Comparison of ENCODE assay signal across 14 mouse cellular contexts in the genomic region with DNA sequence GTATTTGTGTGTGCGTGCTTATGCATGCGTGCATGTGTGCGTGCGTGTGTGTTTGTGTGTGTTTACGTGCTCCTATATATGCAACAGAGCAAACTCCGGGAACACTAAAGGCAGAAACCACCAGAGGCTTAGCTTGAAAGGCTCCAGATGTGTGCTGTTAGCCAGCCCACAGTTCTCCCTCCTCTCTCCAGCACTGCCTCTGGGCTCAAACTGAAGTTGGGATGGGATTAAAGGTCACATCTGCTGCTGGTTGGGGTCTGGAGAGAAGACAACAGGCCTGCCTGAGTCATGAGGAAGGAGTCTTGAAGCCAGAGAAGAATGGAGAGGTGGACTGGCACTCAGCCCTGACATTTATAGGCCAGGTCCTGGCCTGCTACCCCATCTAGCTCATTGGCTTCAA. TPM values are rescaled to one million over a fixed set of nuclear protein-coding genes. Genes with fewer than 3 reads are reported as not detected.
DNase-seq lines count a peak whose midpoint lies in the region; ATAC-seq and TF ChIP-seq lines count a peak whose summit lies in the region.
"Had no signal": no experiment of that assay in that cellular context is flagged by ENCODE, and none has a peak within 500 bp of the region (broad histone marks: within the 10 kb centered on the region; RNA-seq: fewer than 3 reads in every experiment).

No protein-coding gene starts in this region.

- no peak overlapping the region for H3K4me3 ChIP-seq in heart, embryonic 12.5 days
- no peak overlapping the region for H3K4me3 ChIP-seq in lung, embryonic 16.5 days (ENCODE audit: low read length)
- H3K4me3 ChIP-seq in embryonic facial prominence, embryonic 13.5 days, result no peak overlapping the region
- peak overlapping the region; percentile 41 for H3K4me3 ChIP-seq in myocyte
- H3K4me3 ChIP-seq: liver, embryonic 15.5 days had no signal

- no peaks in the 10 kb centered on the region for H3K27me3 ChIP-seq in heart, embryonic 12.5 days (replicated peaks)
- no peaks in the 10 kb centered on the region for H3K27me3 ChIP-seq in lung, embryonic 16.5 days (ENCODE audit: control insufficient read depth, insufficient read depth, low read depth, low read length)
- no peaks in the 10 kb centered on the region for H3K27me3 ChIP-seq in embryonic facial prominence, embryonic 13.5 days
- no peaks in the 10 kb centered on the region for H3K27me3 ChIP-seq in myocyte (ENCODE audit: control insufficient read depth, insufficient read depth, insufficient read length)

- no peak for ATAC-seq in heart, embryonic 12.5 days (ENCODE audit: insufficient number of reproducible peaks, low FRiP score)
- peak; percentile 50 for ATAC-seq in lung, embryonic 16.5 days (ENCODE audit: low read depth)
- no peak for ATAC-seq in embryonic facial prominence, embryonic 13.5 days (ENCODE audit: insufficient number of reproducible peaks, insufficient read depth, low FRiP score, low TSS enrichment, low read depth)
- ATAC-seq: forebrain, embryonic 16.5 days had no signal

- DNase-seq in heart, adult 11 months, result peak; percentile 97
- no peak for DNase-seq in lung, postnatal 14 days
- no peak for DNase-seq in adrenal gland, postnatal 14 days
- DNase-seq in left cerebral cortex, postnatal 25 days (ENCODE audit: low spot score in 2 of 2), result no peak
- DNase-seq: cerebellum, postnatal 14 days; retina, postnatal 1 day had no signal

- intact Hi-C loops in left cerebral cortex, postnatal 25 days (cut with DNase I), result no loop called here

- TF ChIP-seq POLR2A in myocyte (IDR thresholded peaks at IDR 0.05; ENCODE audit: insufficient read length, low read depth), result no peak

- no peak overlapping the region for H3ac ChIP-seq in myocyte (ENCODE audit: control insufficient read depth, insufficient read length)

- H3K27ac ChIP-seq in heart, embryonic 12.5 days (ENCODE audit: poor library complexity, severe bottlenecking), result no peak overlapping the region
- H3K27ac ChIP-seq in lung, embryonic 16.5 days (ENCODE audit: low read length), result peak overlapping the region; percentile 85
- peak overlapping the region; percentile 97 for H3K27ac ChIP-seq in embryonic facial prominence, embryonic 13.5 days
- H3K27ac ChIP-seq: liver, embryonic 15.5 days had no signal

- H3K9me3 ChIP-seq in heart, embryonic 12.5 days (replicated peaks), result no peaks in the 10 kb centered on the region
- no peaks in the 10 kb centered on the region for H3K9me3 ChIP-seq in lung, embryonic 16.5 days (ENCODE audit: control insufficient read depth, low read length)
- H3K9me3 ChIP-seq in embryonic facial prominence, embryonic 13.5 days, result no peaks in the 10 kb centered on the region
- H3K9me3 ChIP-seq: liver, embryonic 15.5 days had no signal

- peaks cover 31% of the 10 kb centered on the region for H3K79me2 ChIP-seq in myocyte (ENCODE audit: control insufficient read depth, insufficient read depth)

- H3K4me2 ChIP-seq in heart, embryonic 12.5 days, result no peak overlapping the region
- H3K4me2 ChIP-seq in lung, embryonic 16.5 days (ENCODE audit: low read depth, low read length), result no peak overlapping the region
- H3K4me2 ChIP-seq in embryonic facial prominence, embryonic 13.5 days, result peak overlapping the region; percentile 5
- peak overlapping the region; percentile 97 for H3K4me2 ChIP-seq in myocyte (ENCODE audit: low read depth)
- H3K4me2 ChIP-seq: liver, embryonic 15.5 days had no signal

- H3K9ac ChIP-seq in heart, embryonic 12.5 days, result no peak overlapping the region
- no peak overlapping the region for H3K9ac ChIP-seq in lung, embryonic 16.5 days (ENCODE audit: low read length)
- no peak overlapping the region for H3K9ac ChIP-seq in embryonic facial prominence, embryonic 13.5 days
- H3K9ac ChIP-seq: liver, embryonic 15.5 days had no signal

- 88% methylated on average over 6 of the region's 6 CpGs for WGBS in heart, embryonic 12.5 days
- 67% methylated on average over 6 of the region's 6 CpGs for WGBS in lung, embryonic 16.5 days
- WGBS in embryonic facial prominence, embryonic 13.5 days, result 30% methylated on average over 6 of the region's 6 CpGs

- no peaks in the 10 kb centered on the region for H3K36me3 ChIP-seq in heart, embryonic 12.5 days
- no peaks in the 10 kb centered on the region for H3K36me3 ChIP-seq in lung, embryonic 16.5 days (ENCODE audit: control insufficient read depth, insufficient read depth, low read length)
- no peaks in the 10 kb centered on the region for H3K36me3 ChIP-seq in embryonic facial prominence, embryonic 13.5 days
- no peaks in the 10 kb centered on the region for H3K36me3 ChIP-seq in myocyte (ENCODE audit: control insufficient read depth, insufficient read depth)
- H3K36me3 ChIP-seq: liver, embryonic 15.5 days had no signal

- peaks cover 27% of the 10 kb centered on the region for H3K4me1 ChIP-seq in heart, embryonic 12.5 days (replicated peaks)
- peaks cover 27% of the 10 kb centered on the region for H3K4me1 ChIP-seq in lung, embryonic 16.5 days (replicated peaks; ENCODE audit: control insufficient read depth, insufficient read depth, low read length)
- peaks cover 47% of the 10 kb centered on the region for H3K4me1 ChIP-seq in embryonic facial prominence, embryonic 13.5 days
- H3K4me1 ChIP-seq: liver, embryonic 15.5 days had no signal

TF ChIP-seq in myocyte, 11 proteins besides CTCF, POLR2A, EP300 and RAD21:
- no peak for TF ChIP-seq MYOD1 (IDR thresholded peaks at IDR 0.05; ENCODE audit: control insufficient read depth in 1 of 3, insufficient read length in 2 of 3, low read depth in 2 of 3)
- no peak for TF ChIP-seq POLR2AphosphoS2 (IDR thresholded peaks at IDR 0.05; ENCODE audit: insufficient read length, low read depth)
- no peak for TF ChIP-seq TCF3 (IDR thresholded peaks at IDR 0.05; ENCODE audit: insufficient read length, low read depth)

RNA-seq across cellular contexts. Expression of a gene that starts 2.1 kb away (rescaled TPM):
- not detected in 2 replicates for polyA plus RNA-seq in heart, embryonic 12.5 days (2016; fragmentation: Nextera tagmentation; extraction: Ambion mirVana)
- not detected in 2 replicates for polyA plus RNA-seq in lung, embryonic 16.5 days (2015; fragmentation: Nextera tagmentation; extraction: Ambion mirVana)
- polyA plus RNA-seq in embryonic facial prominence, embryonic 13.5 days (2015; fragmentation: Nextera tagmentation; extraction: Ambion mirVana), result not detected in 2 replicates
- polyA plus RNA-seq in myocyte (2012; fragmentation: generic; extraction: Trizol), result 0.19 TPM
- total RNA-seq in adrenal gland, postnatal 14 days (2021), result not detected in 2 replicates
- total RNA-seq in left cerebral cortex, postnatal 25 days (2021), result not detected
- total RNA-seq: layer of hippocampus, adult 8-10 months had no signal
- polyA plus RNA-seq: forebrain, embryonic 16.5 days; heart, embryonic 16.5 days; liver, embryonic 15.5 days had no signal

RNA-seq across cellular contexts. Expression of a gene that starts 2.6 kb away (rescaled TPM):
- 1.9 and 2.1 TPM in 2 replicates for polyA plus RNA-seq in heart, embryonic 12.5 days (2016; fragmentation: Nextera tagmentation; extraction: Ambion mirVana)
- polyA plus RNA-seq in lung, embryonic 16.5 days (2015; fragmentation: Nextera tagmentation; extraction: Ambion mirVana), result 12.1 and 12.8 TPM in 2 replicates
- 18.8 and 19.2 TPM in 2 replicates for polyA plus RNA-seq in embryonic facial prominence, embryonic 13.5 days (2015; fragmentation: Nextera tagmentation; extraction: Ambion mirVana)
- polyA plus RNA-seq in myocyte (2012; fragmentation: generic; extraction: Trizol), result 3,627 TPM
- total RNA-seq in adrenal gland, postnatal 14 days (2021), result 9.6 and 18.7 TPM in 2 replicates
- total RNA-seq in left cerebral cortex, postnatal 25 days (2021), result 1 to 10 TPM; 3.6 to 7.5 TPM

RNA-seq across cellular contexts. Expression of a gene that starts 4.5 kb away (rescaled TPM):
- not detected in 2 replicates for polyA plus RNA-seq in heart, embryonic 12.5 days (2016; fragmentation: Nextera tagmentation; extraction: Ambion mirVana)
- not detected in 2 replicates for polyA plus RNA-seq in lung, embryonic 16.5 days (2015; fragmentation: Nextera tagmentation; extraction: Ambion mirVana)
- not detected in 2 replicates for polyA plus RNA-seq in embryonic facial prominence, embryonic 13.5 days (2015; fragmentation: Nextera tagmentation; extraction: Ambion mirVana)
- polyA plus RNA-seq in myocyte (2012; fragmentation: generic; extraction: Trizol), result 0.89 TPM
- not detected in 2 replicates for total RNA-seq in adrenal gland, postnatal 14 days (2021)
- not detected for total RNA-seq in left cerebral cortex, postnatal 25 days (2021)
- total RNA-seq: layer of hippocampus, adult 8-10 months had no signal
- polyA plus RNA-seq: forebrain, embryonic 16.5 days; heart, embryonic 16.5 days; liver, embryonic 15.5 days had no signal

RNA-seq across cellular contexts. Expression of a gene that starts 6.5 kb away (rescaled TPM):
- 36.1 and 38.4 TPM in 2 replicates for polyA plus RNA-seq in heart, embryonic 12.5 days (2016; fragmentation: Nextera tagmentation; extraction: Ambion mirVana)
- 184 and 203 TPM in 2 replicates for polyA plus RNA-seq in lung, embryonic 16.5 days (2015; fragmentation: Nextera tagmentation; extraction: Ambion mirVana)
- polyA plus RNA-seq in embryonic facial prominence, embryonic 13.5 days (2015; fragmentation: Nextera tagmentation; extraction: Ambion mirVana), result 89.9 and 97.9 TPM in 2 replicates
- polyA plus RNA-seq in myocyte (2012; fragmentation: generic; extraction: Trizol), result 2,472 TPM
- 54.3 and 59.5 TPM in 2 replicates for total RNA-seq in adrenal gland, postnatal 14 days (2021)
- total RNA-seq in left cerebral cortex, postnatal 25 days (2021), result 10 to 100 TPM; 24.6 to 31.1 TPM

RNA-seq across cellular contexts. Expression of a gene that starts 16.1 kb away (rescaled TPM):
- polyA plus RNA-seq in heart, embryonic 12.5 days (2016; fragmentation: Nextera tagmentation; extraction: Ambion mirVana), result not detected in 2 replicates
- not detected in 2 replicates for polyA plus RNA-seq in lung, embryonic 16.5 days (2015; fragmentation: Nextera tagmentation; extraction: Ambion mirVana)
- not detected in 2 replicates for polyA plus RNA-seq in embryonic facial prominence, embryonic 13.5 days (2015; fragmentation: Nextera tagmentation; extraction: Ambion mirVana)
- not detected for polyA plus RNA-seq in myocyte (2012; fragmentation: generic; extraction: Trizol)
- total RNA-seq in adrenal gland, postnatal 14 days (2021), result not detected in 2 replicates
- not detected for total RNA-seq in left cerebral cortex, postnatal 25 days (2021)
- total RNA-seq: layer of hippocampus, adult 8-10 months had no signal
- polyA plus RNA-seq: forebrain, embryonic 16.5 days; heart, embryonic 16.5 days; liver, embryonic 15.5 days had no signal

Comparison
In these comparisons a context has a peak if more than half of its experiments do, and no peak if none do; other contexts are left out.
1. H3K4me2 ChIP-seq: peak in embryonic facial prominence, embryonic 13.5 days (single experiment) and myocyte (single experiment); none in heart, embryonic 12.5 days (single experiment) and lung, embryonic 16.5 days (single experiment).
2. RNA of a gene that starts 2.6 kb away (polyA plus RNA-seq): 3,627 TPM in myocyte (single experiment); 18.8 to 19.2 TPM in embryonic facial prominence, embryonic 13.5 days, 12.1 to 12.8 TPM in lung, embryonic 16.5 days and 1.9 to 2.1 TPM in heart, embryonic 12.5 days; every median in the first group is over 100 times any median in the second.